Mouse (Mus musculus): ENCODE data around the gene Nek10. TPM values are rescaled to one million over a fixed set of nuclear protein-coding genes. Genes with fewer than 3 reads are reported as not detected.
A peak's percentile ranks its signal among the peaks of the same experiment; 100 is the strongest.
"Not testable (repeated sequence)": the region's sequence is repeated elsewhere in the genome, so short reads cannot be mapped to it uniquely, and the experiment has no call there.

Gene Nek10
- total RNA-seq (2021): under 1 TPM; 0.05 to 0.07 TPM
- long read RNA-seq, experiment 1: 0 reads
- long read RNA-seq, experiment 2: 0 reads

GRCm38 (mm10) chr14:14803115-14803514, at the start of gene Nek10:
Nek10 (plus strand) TSS chr14:14803415.
- not testable (repeated sequence) for DNase-seq (ENCODE audit: low spot score)

GRCm38 (mm10) chr14:14781169-14781568, 22.0 kb upstream of the Nek10 start:
- DNase-seq (ENCODE audit: low spot score): no peak

GRCm38 (mm10) chr14:14784223-14784622, 19.0 kb upstream of the Nek10 start:
- no peak for DNase-seq (ENCODE audit: low spot score)

GRCm38 (mm10) chr14:14786979-14787378, 16.2 kb upstream of the Nek10 start:
- DNase-seq (ENCODE audit: low spot score): no peak

- no peak for DNase-seq (ENCODE audit: low spot score)
Observed at GRCm38 (mm10) chr14:14789840-14790470, 13.3 kb upstream of the Nek10 start.

- DNase-seq (ENCODE audit: low spot score): no peak
Observed at GRCm38 (mm10) chr14:14799861-14800260, 3.4 kb upstream of the Nek10 start.

GRCm38 (mm10) chr14:14800332-14800731, 2.9 kb upstream of the Nek10 start:
- DNase-seq (ENCODE audit: low spot score): no peak

GRCm38 (mm10) chr14:14800810-14801209, 2.4 kb upstream of the Nek10 start:
- DNase-seq (ENCODE audit: low spot score): no peak

- no peak for DNase-seq (ENCODE audit: low spot score)
Observed at GRCm38 (mm10) chr14:14803921-14804517, 804 bp downstream of the Nek10 start.

- no peak for DNase-seq (ENCODE audit: low spot score)
Observed at GRCm38 (mm10) chr14:14804518-14805212, 1.4 kb downstream of the Nek10 start.

GRCm38 (mm10) chr14:14832520-14833240, 29.5 kb downstream of the Nek10 start:
- DNase-seq (ENCODE audit: low spot score): peak; percentile 88

GRCm38 (mm10) chr14:14833498-14833897, 30.3 kb downstream of the Nek10 start:
- no peak for DNase-seq (ENCODE audit: low spot score)

- no peak for DNase-seq (ENCODE audit: low spot score)
Observed at GRCm38 (mm10) chr14:14834266-14834665, 31.1 kb downstream of the Nek10 start.

GRCm38 (mm10) chr14:14837627-14838026, 34.4 kb downstream of the Nek10 start:
- DNase-seq (ENCODE audit: low spot score): no peak

GRCm38 (mm10) chr14:14838109-14838508, 34.9 kb downstream of the Nek10 start:
- peak; percentile 38 for DNase-seq (ENCODE audit: low spot score)

GRCm38 (mm10) chr14:14842734-14843530, 39.7 kb downstream of the Nek10 start:
- DNase-seq (ENCODE audit: low spot score): no peak

- DNase-seq (ENCODE audit: low spot score): no peak
Observed at GRCm38 (mm10) chr14:14852838-14853237, 49.6 kb downstream of the Nek10 start.

- DNase-seq (ENCODE audit: low spot score): no peak
Observed at GRCm38 (mm10) chr14:14860331-14860730, 57.1 kb downstream of the Nek10 start.

GRCm38 (mm10) chr14:14863690-14864356, 60.6 kb downstream of the Nek10 start:
- DNase-seq (ENCODE audit: low spot score): peak; percentile 81

GRCm38 (mm10) chr14:14869239-14869638, 66.0 kb downstream of the Nek10 start:
- DNase-seq (ENCODE audit: low spot score): no peak

GRCm38 (mm10) chr14:14870059-14870458, 66.8 kb downstream of the Nek10 start:
- no peak for DNase-seq (ENCODE audit: low spot score)

Data from gastrocnemius, adult 18-20 months (tissue).